Mouse (Mus musculus) CD4-positive, CD25-positive, alpha-beta regulatory T cell, adult 9 weeks (primary cell): Measurements from ENCODE around the gene Vmn1r236. TPM values are rescaled to one million over a fixed set of nuclear protein-coding genes. Genes with fewer than 3 reads are reported as not detected.

ENCODE experiments used
- polyA plus RNA-seq: library from polyadenylated mRNA; unstranded; fragments of 100-300 nt; shearing (Covaris generic); gene quantifications from one replicate; pipeline ENCODE4 v1.2.1, GENCODE M21; 2017

Gene Vmn1r236
- polyA plus RNA-seq = not detected

GRCm38 (mm10) chr17:21282642-21283041 is at the start of gene Vmn1r236:
Gene Vmn1r236 (plus strand): TSS chr17:21282942.

GRCm38 (mm10) chr17:21256111-21256510 is 26.6 kb upstream of the Vmn1r236 start, which contains the start of gene Vmn1r235:
Gene Vmn1r235 (plus strand): TSS chr17:21256411.

GRCm38 (mm10) chr17:21311565-21311964 is 28.8 kb downstream of the Vmn1r236 start, which contains the start of gene Vmn1r237:
Gene Vmn1r237 (plus strand): TSS chr17:21311865.

Other genes starting within 250 kb of the Vmn1r236 start
- gene Vmn1r234, start 56.9 kb upstream of the Vmn1r236 start, polyA plus RNA-seq = not detected
- not detected for gene Vmn1r235, start 26.5 kb upstream of the Vmn1r236 start, polyA plus RNA-seq
- not detected for gene Vmn1r237, start 28.9 kb downstream of the Vmn1r236 start, polyA plus RNA-seq
- gene Zfp677, start 100.8 kb downstream of the Vmn1r236 start, polyA plus RNA-seq = 23.8 TPM
- 13.3 TPM for gene Zfp54, start 140.3 kb downstream of the Vmn1r236 start, polyA plus RNA-seq
- gene Zfp51, start 167.4 kb downstream of the Vmn1r236 start, polyA plus RNA-seq = 47.8 TPM
- 65.7 TPM for gene Zfp53, start 206.1 kb downstream of the Vmn1r236 start, polyA plus RNA-seq